Mouse (Mus musculus): ENCODE results near the gene Kifc3.

DNA sequence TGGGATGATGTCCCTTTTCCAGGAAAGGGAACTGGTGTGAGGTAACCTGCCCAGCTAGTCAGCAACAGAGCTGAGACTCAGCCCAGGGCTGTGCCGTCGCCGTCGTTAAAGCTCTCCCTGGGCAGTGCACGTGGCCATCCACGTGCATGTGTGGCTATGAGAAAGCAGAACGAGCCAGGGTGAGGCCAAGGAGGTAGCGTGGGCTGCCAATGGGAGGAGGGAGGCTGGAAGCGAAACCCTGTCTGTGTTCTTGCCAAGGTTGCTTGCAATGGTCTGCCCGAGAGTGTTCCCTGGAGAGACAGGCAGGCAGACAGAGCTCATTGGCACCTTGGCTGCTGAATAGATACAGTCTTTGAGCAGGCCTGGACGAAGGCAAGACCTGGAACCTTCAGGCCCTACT, 36.7 kb downstream of the Kifc3 start:
- no peak for TF ChIP-seq POLR2A (IDR thresholded peaks at IDR 0.05; ENCODE audit: low read depth, low read length)
- TF ChIP-seq CTCF (IDR thresholded peaks at IDR 0.05; ENCODE audit: extremely low read depth, insufficient read length, insufficient replicate concordance, low read depth, low read length): no peak

Data from small intestine, adult 2 months (tissue).